Mouse (Mus musculus) G1E (cell line): ENCODE data around the gene Palm.

Experiments used
- CTCF ChIP-seq: IDR thresholded peaks from 2 replicates; pipeline ENCODE4 v1.5.1; 2012; ENCODE audit warnings: low read depth, low read length, inconsistent platforms, mixed read lengths
- GATA1 ChIP-seq: IDR thresholded peaks from 2 replicates; pipeline ENCODE4 v1.6.1; 2012; ENCODE audit warnings: borderline replicate concordance, low read length, inconsistent platforms, mixed read lengths
- POLR2AphosphoS5 ChIP-seq: IDR thresholded peaks from 2 replicates; pipeline ENCODE4 v1.6.1; 2012; ENCODE audit warnings: low read depth, low read length, inconsistent platforms; ENCODE audit not compliant: insufficient replicate concordance
- TAL1 ChIP-seq: conservative IDR thresholded peaks from 2 replicates; pipeline ENCODE4 v1.6.1; 2012; ENCODE audit warnings: low read depth, low read length, inconsistent platforms, mixed read lengths

DNA sequence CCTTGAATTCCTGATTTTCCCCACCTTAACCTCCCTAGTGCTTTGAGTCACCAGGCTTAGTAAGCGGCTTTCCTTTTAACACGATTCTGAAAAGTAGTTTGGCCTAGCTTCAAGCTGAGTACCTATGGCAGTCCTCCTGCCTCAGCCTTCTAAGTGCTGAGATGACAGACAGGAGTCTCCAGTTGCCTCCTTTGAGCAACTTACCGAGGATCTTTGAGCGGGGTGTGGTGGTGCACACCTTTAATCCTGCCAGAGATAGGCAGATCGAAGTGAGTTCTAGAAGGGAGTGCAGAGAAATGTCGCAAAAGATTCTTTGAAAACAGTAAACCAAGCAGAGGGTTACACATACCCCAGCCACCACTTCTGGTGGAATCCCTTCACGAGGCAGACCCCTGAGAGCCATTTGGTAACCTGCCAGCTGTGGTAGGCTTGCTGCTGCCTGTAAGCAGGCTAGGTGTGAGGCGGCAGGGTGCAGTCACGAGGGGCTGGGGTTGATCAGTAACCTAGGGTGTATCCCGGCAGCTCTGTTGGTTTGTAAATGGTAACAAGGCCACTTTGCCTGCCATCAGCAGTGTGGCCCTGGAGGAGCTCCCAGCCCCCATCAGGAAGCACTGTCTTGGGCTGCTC lies 62.3 kb downstream of the Palm start:
- TF ChIP-seq CTCF, result no peak
- no peak for TF ChIP-seq POLR2AphosphoS5
- TF ChIP-seq GATA1, result no peak
- no peak for TF ChIP-seq TAL1
